Mouse (Mus musculus): Measurements from ENCODE around the gene Barhl2.

Gene Barhl2

GRCm38 (mm10) chr5:106415734-106416133 lies 42.2 kb downstream of the Barhl2 start:
- no peak for DNase-seq (ENCODE audit: low read depth, low spot score)

GRCm38 (mm10) chr5:106402761-106403160 lies 55.2 kb downstream of the Barhl2 start:
- no peak for DNase-seq (ENCODE audit: low read depth, low spot score)
